Mouse (Mus musculus) brain, embryonic 18.5 days (tissue): Measurements from ENCODE around the gene Npas2.

Source experiments
- DNase-seq: peaks from one replicate; pipeline ENCODE4 v3.0.0-alpha.2; 2012; ENCODE audit warnings: low read depth, low spot score

Npas2 gene

GRCm38 (mm10) chr1:39410085-39410821, 216.7 kb downstream of the Npas2 start:
- no peak for DNase-seq
